Mouse (Mus musculus) neural tube, embryonic 10.5 days (tissue): ENCODE measurements around the gene Crybb3.

Source experiments
- DNase-seq: peaks from one replicate; pipeline ENCODE4 v3.0.0-alpha.2; 2017; ENCODE audit warnings: low spot score; ENCODE audit errors: extremely low spot score

The Crybb3 gene

GRCm38 (mm10) chr5:113049876-113050275, 31.5 kb downstream of the Crybb3 start:
- DNase-seq: no peak

GRCm38 (mm10) chr5:113045511-113046273, 35.7 kb downstream of the Crybb3 start:
- DNase-seq: no peak

GRCm38 (mm10) chr5:113043531-113043930, 37.9 kb downstream of the Crybb3 start:
- no peak for DNase-seq

- peak; percentile 60 for DNase-seq
These were observed 39.8 kb downstream of the Crybb3 start for GRCm38 (mm10) chr5:113041567-113042071.

- no peak for DNase-seq
These were observed 40.6 kb downstream of the Crybb3 start for GRCm38 (mm10) chr5:113040776-113041175.

- DNase-seq: no peak
These were observed 42.8 kb downstream of the Crybb3 start for GRCm38 (mm10) chr5:113038601-113039000.

GRCm38 (mm10) chr5:113035094-113036047, 46.0 kb downstream of the Crybb3 start:
- DNase-seq: no peak

GRCm38 (mm10) chr5:113031201-113031754, 50.1 kb downstream of the Crybb3 start:
- DNase-seq: no peak

GRCm38 (mm10) chr5:113030082-113030481, 51.3 kb downstream of the Crybb3 start:
- DNase-seq: no peak

GRCm38 (mm10) chr5:113026706-113027105, 54.7 kb downstream of the Crybb3 start:
- DNase-seq: no peak
